Mouse (Mus musculus): ENCODE data around the gene Efna5.

The Efna5 gene

DNA sequence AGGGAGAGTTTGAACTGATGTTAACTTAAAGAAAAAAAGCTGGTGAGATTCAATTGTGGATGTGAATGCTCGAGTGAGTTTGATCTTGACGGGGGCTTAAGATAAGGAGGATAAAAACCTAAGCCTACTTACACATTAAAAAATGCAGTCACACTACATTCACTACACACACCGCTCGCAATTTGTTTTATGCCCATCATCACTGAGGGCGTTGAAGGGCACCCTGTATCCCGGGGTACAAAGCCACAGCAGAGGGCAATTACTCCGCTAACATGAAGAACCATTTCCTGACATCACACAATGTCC, 94.6 kb downstream of the Efna5 start:
- no peak for DNase-seq

DNA sequence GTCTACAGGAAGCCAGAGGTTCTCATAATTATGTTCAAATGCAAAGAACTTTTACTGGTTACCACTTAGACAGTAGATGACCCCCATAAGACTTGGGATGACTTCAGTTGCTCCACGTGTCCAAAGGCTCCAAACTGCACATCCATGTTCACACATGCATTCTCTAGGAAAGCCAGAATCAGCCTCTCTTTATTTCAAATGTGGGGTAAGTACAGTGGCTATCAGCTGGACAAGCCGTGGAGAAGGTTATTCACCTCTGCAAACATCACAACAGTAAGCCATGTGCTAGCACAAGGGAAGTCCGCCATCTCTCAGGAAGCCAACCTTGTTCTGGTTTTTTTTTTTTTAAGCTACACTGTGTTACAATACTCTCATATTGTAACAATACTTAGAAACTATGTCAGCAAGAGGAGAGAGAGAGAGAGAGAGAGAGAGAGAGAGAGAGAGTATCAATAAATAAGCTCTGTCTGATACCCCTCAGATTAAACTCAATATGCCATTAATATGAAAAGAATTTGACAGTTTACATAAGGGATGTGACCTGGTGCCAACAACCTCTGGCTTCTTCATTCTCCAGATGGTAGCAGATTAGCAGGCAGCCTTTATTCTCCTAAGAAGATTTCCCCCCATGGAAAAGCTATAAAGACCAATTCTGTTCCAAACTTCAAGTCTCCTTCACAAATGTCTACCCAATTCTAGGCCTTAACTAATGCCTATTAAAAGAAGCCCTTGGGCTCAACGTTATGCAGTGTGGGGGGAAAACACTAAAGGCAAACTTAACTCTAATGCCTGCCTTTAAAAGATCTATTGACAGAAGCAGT, 95.1 kb downstream of the Efna5 start:
- DNase-seq, result no peak

DNA sequence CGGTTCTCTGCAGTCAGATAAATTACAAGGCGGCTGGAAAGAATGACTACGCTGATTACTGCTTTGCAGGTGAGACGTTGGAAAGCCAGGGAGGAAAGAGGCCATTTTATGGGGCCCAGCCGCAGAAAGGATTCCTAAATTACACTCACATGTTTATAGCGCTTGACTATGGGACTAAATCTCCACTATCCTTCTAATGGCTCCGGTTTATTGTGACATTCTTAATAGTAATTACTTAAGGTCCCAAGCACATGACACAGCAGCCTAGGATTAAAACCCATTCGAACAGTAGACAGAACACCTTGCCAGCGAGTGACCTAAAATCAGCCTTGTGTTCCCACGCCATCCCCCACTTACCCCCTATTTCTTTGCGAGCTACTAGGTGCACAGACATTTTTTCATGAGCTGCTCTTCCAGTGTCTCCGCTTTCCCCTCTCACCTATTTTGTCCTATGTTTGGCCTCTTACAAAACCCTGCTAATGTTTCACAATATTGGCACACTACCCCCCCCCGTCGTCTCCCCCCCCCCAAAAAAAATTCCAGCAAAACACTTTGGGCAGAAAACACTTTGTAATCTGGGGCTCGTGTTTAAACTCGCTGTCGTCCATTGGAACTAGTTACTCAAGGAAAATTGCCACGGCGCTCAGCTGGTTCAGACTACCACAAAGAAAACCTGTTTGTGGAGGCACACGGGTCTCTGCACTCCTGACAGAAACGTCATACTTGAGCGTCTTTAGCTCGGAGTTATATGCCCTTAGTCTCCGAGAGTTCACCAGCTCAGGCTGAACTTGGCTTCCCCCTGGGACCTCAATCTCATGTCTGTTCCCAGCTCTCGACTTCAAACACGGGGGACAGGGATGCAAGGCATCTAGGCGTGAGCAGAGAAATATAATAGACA, 96.6 kb downstream of the Efna5 start:
- peak; percentile 62 for DNase-seq

DNA sequence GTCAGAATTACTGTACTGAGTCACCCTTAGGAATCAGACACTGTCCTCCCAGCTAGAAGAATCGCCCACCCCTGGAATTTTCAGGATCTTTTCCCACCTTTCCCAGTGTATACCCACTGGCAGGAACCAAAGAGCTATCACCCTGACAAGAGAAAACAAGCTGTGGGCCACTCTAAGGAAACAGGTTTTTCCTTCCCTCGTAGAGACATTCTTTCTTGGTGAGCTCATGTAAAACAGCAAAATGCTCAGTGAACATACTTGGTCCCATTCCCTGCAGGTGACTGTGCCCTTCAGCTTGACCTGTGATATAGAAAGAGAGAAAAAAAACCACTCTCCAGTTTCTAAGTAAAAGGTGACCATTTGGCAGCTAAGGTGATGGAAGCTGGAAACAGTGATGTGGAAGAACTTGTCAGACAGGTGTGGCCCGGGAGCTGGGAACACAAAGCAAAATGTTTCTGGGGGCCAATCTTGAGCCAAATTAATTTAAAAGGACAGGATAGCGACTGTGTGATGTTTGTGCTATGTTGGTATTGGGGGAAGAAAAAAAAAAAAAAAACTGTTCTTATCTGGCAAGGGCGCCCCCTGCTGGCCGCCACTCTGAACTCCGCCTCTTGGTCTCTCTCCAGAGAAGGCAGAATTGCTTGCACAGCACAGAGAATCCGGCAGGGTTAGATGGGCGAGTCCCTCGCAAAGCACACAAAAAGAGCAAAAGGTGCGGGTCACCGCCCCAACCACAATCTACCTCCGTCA, 97.4 kb downstream of the Efna5 start:
- peak; percentile 91 for DNase-seq

DNA sequence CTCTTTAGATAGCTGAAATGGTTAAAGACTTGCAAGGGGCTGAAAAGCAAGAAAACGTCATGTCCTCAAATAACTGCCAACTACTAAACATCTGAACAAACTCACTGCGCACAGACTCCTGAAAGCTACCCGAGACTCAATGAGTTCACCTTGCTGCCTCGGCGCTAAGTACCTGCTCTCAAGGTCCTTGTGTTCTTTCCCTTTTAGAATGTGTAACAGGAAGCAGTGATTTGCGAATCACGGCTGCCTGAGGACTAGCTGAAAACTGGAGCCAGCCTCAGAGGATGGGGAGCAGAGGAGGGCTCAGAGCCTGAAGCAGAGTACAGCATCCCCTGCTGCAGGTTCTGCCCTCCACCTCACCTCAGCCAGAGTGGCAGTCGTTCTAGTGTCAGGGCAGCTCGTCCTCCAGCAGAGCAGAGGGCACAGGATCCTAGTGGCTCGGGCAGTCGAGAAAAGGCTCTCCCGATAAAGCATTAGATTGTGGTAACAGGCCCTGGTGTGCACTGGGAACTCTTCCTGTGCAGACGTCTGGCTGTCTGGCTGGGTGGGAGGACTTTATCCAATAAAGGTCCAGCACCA, 98.2 kb downstream of the Efna5 start:
- no peak for DNase-seq

DNA sequence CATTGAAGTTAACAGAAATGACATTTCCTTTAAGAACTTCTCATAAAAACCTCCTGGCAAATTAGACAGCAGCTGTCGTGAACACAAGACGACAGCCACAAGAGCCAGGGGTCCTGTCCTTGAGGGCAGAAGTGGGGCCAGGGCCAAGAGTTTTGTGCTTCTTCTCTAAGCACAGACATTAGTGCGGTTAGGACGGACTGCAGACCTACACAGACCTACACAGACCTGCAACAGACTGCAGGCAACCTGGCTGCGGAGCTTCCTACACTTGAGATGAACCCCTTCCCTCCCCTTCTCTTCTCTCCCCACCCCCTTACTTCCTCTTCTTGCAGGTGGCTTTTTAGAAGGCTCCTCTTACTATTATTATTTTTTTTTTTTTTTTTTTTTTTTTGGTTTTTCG, 100.0 kb downstream of the Efna5 start:
- no peak for DNase-seq

DNA sequence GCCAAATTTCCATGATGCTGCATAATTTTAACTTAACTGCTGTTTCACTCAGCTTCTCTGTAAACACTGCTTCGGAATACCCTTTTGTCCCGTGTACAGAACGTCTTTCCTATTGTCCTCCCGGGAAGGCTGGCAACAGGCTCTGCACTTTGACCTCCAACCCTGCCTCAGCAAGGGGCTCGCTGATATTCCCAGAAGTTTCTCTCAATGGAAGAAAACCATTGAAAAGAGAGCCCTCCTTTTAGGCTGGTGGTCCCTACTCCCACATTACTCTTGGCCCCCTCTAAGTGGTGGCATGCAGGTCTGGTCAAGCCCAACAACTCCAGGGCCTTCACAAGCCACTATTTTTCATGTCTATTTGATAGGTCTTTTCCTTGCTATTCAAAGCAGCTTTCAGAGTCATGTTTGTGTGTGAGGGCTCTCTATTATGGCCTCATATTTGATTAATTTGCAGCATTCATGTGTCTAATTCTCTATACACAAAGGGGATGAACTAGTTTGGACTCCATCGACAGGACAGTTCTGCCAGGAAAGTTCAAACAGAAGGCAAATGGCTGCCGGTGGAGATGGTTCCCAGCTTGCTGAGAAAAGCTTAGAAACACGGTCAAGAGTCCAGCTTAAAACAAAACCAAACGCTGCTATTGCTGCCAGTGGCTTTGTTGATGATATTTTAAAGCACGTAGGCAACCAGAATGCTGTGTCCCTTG, 103.1 kb downstream of the Efna5 start:
- peak; percentile 57 for DNase-seq

DNA sequence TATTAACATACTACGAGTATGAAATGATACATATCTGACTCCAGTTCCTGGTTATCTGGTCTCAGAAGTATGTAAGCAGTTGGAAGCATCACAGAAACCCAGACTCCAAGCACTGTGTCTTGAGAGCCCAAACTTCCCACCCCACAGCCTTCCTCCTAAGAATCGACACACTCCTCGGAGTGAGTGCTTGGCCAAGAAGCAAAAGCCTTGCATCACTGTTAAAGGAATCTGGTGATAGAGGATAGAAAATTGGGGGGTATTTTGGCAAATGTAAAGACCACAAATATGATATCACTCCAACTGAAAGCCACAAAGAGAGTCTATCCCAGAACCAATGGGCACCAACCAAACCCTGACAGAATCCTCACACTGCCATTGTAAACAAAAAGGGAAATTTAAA, 104.4 kb downstream of the Efna5 start:
- DNase-seq, result no peak

DNA sequence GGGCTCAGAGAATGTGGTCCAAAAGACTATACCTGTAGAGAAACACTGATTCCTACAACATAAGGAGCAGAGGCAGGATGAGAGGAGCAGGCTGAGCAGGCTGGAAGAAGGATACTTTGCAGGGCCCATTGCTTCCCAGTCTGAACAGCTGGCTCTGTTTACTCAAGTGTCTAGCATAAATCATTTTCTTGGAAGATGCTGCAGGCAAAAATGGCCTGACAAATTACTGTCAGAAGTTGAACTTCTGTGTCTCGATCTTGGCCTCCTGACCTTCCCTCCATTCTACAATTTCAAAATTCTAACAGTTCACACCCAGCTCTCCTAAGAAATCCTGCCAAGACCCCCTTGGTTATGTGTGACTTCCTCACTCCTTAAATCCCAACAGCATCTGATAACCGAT, 105.1 kb downstream of the Efna5 start:
- peak; percentile 39 for DNase-seq

DNA sequence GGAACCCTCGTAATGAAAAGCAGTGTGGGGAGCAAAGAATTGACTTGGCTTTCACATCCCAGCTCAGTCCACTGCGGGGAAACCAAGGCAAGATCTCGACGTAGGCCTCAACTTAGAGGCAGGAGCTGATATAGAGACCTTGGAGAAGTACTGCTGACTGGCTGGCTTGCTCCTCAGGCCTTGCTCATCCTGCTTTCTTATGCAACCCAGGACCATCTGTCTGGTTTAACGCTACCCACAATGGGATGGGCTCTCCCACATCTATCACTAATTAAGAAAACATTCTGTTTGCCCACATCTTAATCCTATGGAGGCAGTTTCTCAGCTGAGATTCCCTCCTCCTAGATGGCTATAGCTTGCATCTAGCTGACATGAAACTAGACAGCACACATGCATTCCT, 105.7 kb downstream of the Efna5 start:
- no peak for DNase-seq

DNA sequence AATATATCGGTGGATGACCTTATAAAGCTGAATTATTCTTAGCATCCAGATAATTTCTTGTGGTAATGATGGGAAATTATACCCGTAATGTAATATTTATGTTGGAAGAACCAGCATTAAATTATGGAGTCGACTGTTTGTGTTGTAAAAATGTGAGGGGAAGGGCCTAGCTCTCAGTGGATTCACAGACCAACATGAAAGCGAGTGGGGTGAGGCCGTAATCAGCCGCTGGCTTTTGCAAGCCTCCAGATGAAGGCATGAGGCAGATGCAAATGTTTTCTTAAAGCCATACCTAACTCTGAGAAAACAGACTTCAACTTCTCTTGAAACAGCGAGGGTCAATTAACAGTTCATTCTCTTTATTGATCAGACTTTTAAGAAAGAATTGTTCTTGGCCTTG, 106.4 kb downstream of the Efna5 start:
- DNase-seq, result no peak

DNA sequence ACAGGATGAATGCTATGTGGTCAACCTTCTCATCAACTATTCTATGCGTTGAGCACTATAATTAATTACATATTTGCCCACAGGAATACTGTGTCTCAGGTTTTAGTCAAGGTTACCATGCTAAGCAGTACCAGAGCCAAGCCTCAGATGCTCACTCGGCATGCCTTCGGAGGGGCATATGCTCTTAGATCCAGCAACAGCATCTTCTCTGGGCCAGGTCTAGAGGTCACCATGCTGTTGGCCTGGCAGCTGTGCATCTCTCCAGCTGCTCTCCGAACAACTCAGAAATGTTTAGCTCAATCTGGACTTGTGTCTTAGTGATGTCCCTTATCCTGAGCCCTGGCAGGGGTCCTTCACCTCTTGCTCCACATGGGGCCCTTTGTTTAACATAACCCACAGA, 114.4 kb downstream of the Efna5 start:
- DNase-seq, result peak; percentile 36

DNA sequence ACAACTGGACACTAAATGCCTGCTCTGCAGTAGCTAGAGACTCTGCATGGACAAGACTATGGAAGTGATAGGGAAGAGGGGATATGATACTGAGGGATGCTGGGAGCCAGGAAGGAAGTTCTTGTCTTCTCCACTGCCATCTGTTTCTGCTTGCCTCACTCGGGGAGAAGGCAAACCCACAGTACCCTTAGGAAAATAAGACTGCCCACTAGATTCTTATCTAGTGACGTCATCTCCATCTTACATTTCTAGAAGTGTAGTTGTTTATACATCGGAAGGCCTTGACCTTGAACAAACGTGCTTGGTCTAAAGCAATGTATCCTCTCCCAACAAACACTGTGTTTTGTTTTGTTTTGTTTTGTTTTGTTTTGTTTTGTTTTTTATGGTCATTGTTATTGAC, 116.0 kb downstream of the Efna5 start:
- DNase-seq, result no peak

DNA sequence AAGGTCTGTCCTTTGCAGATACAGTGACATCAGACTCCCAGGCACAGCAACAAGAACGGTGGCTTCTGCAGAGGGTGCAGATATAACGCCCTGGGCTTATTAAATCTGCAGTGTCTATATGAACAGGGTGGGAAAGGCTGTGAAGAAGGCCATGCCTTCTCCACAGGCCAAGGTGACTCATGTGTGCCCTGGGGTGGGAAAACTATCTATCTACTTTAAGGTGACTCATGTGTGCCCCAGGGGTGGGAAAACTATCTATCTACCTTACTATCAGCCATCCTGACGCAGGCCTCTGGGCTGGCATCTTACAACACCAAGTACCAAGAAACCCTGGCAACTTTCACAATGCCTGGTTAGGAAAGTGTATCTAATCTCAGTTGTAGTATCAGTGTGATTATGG, 124.2 kb downstream of the Efna5 start:
- no peak for DNase-seq

DNA sequence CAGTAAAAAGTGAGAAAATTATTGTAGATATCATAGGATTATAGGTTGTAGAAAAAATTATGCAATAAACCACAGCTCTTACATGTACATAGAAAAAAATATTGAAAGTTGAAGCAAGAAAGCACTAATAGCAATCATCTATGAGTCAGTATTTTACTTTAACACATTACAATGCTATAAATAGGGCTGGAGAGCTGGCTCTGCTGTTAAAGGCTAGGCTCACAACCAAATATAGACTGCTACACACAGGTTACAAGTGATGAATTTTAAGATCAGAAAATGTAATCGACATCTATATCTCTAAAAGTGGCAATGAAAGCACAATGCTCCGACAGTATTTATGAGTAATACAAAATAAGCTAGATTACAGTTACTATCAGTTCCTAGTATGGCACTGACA, 125.5 kb downstream of the Efna5 start:
- DNase-seq, result no peak

DNA sequence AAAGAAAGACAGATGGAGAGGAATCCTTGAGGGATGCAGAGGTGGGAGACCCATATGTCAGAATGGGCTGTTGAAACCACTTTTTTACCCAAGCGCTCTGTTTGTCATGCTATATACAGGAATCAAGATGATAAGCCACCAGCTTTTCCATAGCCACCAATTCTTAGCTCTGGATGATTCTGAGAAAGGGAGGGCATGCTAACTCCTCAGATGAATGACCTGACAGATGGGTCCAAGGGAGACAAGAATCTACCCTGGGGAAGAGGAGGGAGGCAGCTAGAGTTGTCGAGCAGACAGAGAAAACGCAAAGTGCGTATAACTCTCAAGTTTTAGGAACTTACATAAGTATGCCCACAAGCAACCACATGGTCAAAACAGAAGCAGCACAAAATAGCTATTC, 126.5 kb downstream of the Efna5 start:
- no peak for DNase-seq

DNA sequence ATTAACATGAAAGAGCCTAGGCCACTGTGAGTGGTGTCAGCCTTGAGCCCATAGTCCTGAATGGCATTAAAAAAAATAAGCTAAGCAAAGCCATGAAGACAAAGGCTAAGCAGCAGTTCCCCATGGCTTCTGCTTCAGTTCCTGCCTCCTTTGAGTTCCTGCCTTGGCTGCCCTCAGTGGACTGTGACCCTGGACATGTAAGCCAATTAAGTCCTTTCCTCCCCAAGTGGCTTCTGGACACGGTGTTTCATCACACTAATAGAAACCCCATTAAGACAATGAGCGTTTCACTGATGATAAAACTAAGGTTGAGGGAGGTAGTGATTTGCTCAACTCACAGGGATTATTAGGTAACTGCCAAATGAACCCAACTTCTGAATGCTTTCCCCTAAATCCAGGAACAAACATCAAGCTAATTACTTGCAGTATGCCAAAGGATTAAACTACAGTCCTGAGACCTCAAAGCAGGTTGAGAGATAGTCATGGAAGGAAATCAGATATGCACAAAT, 128.7 kb downstream of the Efna5 start:
- no peak for DNase-seq

DNA sequence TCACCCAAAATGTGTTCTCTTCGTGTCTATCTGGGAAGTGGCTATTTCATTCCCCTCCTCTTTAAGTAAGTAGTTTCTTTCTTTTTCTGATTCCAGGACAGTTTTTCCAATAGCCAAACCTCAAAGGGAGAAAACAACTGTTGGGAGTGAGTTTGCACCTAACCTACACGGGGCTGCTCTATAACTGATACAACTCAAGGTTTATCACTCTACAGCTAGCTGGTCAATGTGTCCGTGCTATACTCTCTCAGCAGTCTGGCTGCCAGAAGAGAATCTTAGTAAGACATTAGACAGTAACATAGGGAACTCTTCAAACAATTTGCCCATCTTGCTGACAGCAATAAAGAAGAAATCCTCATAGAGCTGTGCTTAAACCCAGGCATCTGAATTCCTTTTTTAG, 130.5 kb downstream of the Efna5 start:
- DNase-seq, result no peak

DNA sequence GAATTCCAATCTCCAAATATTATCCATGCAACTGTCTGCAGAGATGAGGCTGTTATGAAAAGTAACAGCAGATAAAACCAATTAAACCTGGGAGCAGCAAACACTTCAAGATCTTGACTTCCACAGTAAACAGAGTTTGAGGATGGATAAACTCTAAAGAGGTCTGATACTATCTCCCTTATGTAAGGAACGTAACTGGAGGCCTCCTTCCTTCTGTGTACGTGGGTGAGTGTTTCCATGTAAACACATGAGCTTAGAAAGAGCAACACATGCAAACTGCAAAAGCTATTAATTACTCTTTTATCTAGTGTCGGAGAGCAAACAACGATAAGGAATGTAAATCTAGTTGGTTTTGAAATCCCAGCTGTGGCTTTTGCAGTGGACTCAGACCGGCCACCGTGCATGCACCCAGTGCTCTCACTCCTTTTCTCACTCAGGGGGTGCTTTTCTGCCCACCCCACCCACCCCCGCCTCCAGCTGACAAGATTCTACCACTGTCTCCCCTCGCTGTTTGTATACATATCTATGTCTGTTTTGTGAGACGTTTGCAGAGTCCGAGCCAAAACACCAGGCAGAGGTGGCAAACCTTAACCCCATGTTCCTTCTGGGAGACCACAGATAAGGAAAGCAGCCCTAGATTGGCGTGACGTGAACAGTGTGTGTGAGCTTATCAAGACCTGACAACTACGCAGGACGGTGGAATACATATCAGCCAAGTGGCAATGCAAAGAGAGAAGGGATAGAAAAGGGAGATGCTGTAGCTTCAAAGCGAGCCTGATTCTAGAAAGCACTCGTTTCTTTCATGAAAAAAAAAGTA, 132.1 kb downstream of the Efna5 start:
- no peak for DNase-seq

DNA sequence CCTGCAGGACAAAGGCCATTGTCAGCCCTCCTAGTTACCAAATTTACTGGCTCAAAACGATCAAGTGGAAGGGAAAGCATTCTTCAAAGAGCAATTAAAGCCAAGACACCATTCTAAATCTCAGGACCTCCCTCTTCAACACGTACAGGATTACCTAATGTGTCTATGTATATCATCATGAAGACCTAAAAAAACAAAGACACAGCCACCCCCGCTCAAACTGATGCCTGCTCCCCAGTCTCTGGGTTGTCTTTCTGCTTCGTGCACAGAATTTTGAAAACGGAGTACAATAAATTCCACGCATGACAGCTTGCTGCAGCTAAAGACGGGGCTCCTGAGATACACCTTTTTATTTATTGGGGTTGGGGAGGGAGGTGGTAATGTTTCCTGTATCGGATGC, 133.7 kb downstream of the Efna5 start:
- DNase-seq, result no peak

DNA sequence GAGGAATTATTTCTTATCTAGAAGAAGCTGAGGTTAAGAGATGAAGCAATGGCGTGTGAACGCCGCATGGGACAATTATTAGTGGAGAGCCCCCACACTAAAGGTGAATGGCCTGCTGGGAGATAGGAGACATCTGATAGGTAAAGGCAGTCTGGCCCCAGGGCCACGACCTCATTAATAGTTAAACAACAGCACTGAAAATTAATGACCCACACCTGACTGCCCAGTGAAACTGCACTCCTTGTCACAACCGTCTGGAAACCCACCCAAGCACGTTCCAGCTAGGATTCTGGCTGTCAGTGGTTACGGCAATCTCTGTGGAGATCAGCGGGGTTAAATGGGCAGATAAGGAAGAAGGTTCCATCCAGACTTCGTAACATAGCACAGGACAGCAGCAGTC, 134.3 kb downstream of the Efna5 start:
- no peak for DNase-seq

DNA sequence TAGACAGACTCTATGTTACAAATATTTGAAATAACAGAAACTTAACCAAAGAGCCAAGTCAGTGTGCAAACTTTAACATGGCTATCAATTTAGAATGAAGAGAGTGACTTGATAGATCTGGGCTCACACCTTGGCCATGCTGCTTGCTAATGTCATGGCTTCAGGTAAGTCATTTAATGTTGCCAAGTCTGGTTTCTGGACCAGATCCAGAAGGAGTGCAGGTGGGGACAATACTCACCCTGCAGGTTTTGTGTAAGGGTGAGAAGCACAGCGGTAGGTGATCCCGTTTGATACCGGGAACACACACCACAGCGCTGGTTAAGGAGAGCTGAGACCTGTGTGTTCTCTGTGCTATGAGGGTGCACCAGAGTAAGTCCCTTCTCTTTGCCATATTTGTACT, 135.8 kb downstream of the Efna5 start:
- no peak for DNase-seq

All from embryo, embryonic 11 days (tissue).